In genomic region chr17:34838785-34839184, GRCm38 (mm10) we compare ENCODE assay signal across 13 mouse cellular contexts. TPM values are rescaled to one million over a fixed set of nuclear protein-coding genes. Genes with fewer than 3 reads are reported as not detected.
DNase-seq lines count a peak whose midpoint lies in the region; ATAC-seq and TF ChIP-seq lines count a peak whose summit lies in the region.
"Had no signal": no experiment of that assay in that cellular context is flagged by ENCODE, and none has a peak within 500 bp of the region (broad histone marks: within the 10 kb centered on the region; RNA-seq: fewer than 3 reads in every experiment).

No protein-coding gene starts in this region.

- WGBS in heart, embryonic 12.5 days, result 90% methylated on average over 7 of the region's 7 CpGs
- 89% methylated on average over 7 of the region's 7 CpGs for WGBS in embryonic facial prominence, embryonic 13.5 days
- 81% methylated on average over 7 of the region's 7 CpGs for WGBS in liver, embryonic 15.5 days (ENCODE audit: insufficient replicate concordance)

- H3K9me3 ChIP-seq in heart, embryonic 12.5 days (replicated peaks), result no peaks in the 10 kb centered on the region
- H3K9me3 ChIP-seq in megakaryocyte, embryonic 14.5 days, result no peaks in the 10 kb centered on the region
- no peaks in the 10 kb centered on the region for H3K9me3 ChIP-seq in embryonic facial prominence, embryonic 13.5 days
- no peaks in the 10 kb centered on the region for H3K9me3 ChIP-seq in liver, embryonic 15.5 days (replicated peaks)
- H3K9me3 ChIP-seq: neural tube, embryonic 13.5 days had no signal

- no peaks in the 10 kb centered on the region for H3K27me3 ChIP-seq in heart, embryonic 12.5 days (replicated peaks)
- H3K27me3 ChIP-seq in megakaryocyte, embryonic 14.5 days (replicated peaks), result no peaks in the 10 kb centered on the region
- no peaks in the 10 kb centered on the region for H3K27me3 ChIP-seq in embryonic facial prominence, embryonic 13.5 days
- no peaks in the 10 kb centered on the region for H3K27me3 ChIP-seq in liver, embryonic 15.5 days
- H3K27me3 ChIP-seq: neural tube, embryonic 13.5 days had no signal

- no peak overlapping the region for H3K27ac ChIP-seq in heart, embryonic 12.5 days (ENCODE audit: poor library complexity, severe bottlenecking)
- no peak overlapping the region for H3K27ac ChIP-seq in embryonic facial prominence, embryonic 13.5 days
- no peak overlapping the region for H3K27ac ChIP-seq in liver, embryonic 15.5 days (replicated peaks)
- no peak overlapping the region for H3K27ac ChIP-seq in left cerebral cortex, adult 2 months
- H3K27ac ChIP-seq: neural tube, embryonic 13.5 days had no signal

- no peak overlapping the region for H3K9ac ChIP-seq in heart, embryonic 12.5 days
- peak overlapping the region; percentile 27; the same call in 1 of the 2 replicates for H3K9ac ChIP-seq in embryonic facial prominence, embryonic 13.5 days
- no peak overlapping the region for H3K9ac ChIP-seq in liver, embryonic 15.5 days

- H3K4me1 ChIP-seq in heart, embryonic 12.5 days (replicated peaks), result peaks cover 26% of the 10 kb centered on the region
- peaks cover 36% of the 10 kb centered on the region for H3K4me1 ChIP-seq in megakaryocyte, embryonic 14.5 days
- H3K4me1 ChIP-seq in embryonic facial prominence, embryonic 13.5 days, result peaks cover 22% of the 10 kb centered on the region
- peaks cover 53% of the 10 kb centered on the region for H3K4me1 ChIP-seq in liver, embryonic 15.5 days (replicated peaks)

- DNase-seq in heart, postnatal 25 days (ENCODE audit: low spot score), result no peak
- DNase-seq in left cerebral cortex, adult 2 months (ENCODE audit: extremely low spot score in 1 of 2, low spot score in 2 of 2), result no peak
- DNase-seq: adrenal gland, postnatal 10 days; cerebellum, adult 9-10 months; gastrocnemius, postnatal 36 days; heart, postnatal 10 days had no signal

- no peak for ATAC-seq in heart, embryonic 12.5 days (ENCODE audit: insufficient number of reproducible peaks, low FRiP score)
- no peak for ATAC-seq in megakaryocyte, adult 5-6 weeks (ENCODE audit: poor library complexity, severe bottlenecking)
- ATAC-seq in embryonic facial prominence, embryonic 13.5 days (ENCODE audit: insufficient number of reproducible peaks, insufficient read depth, low FRiP score, low TSS enrichment, low read depth), result no peak
- no peak for ATAC-seq in liver, embryonic 15.5 days (ENCODE audit: insufficient read depth)
- ATAC-seq: midbrain, embryonic 16.5 days had no signal

- 0 out of 2 replicates have a peak overlapping the region, but pooled peaks have one; percentile 5 for H3K4me3 ChIP-seq in heart, embryonic 12.5 days
- H3K4me3 ChIP-seq in megakaryocyte, embryonic 14.5 days (replicated peaks), result peak overlapping the region; percentile 35
- no peak overlapping the region for H3K4me3 ChIP-seq in embryonic facial prominence, embryonic 13.5 days
- H3K4me3 ChIP-seq in liver, embryonic 15.5 days (replicated peaks), result no peak overlapping the region
- H3K4me3 ChIP-seq in left cerebral cortex, adult 2 months, result no peak overlapping the region

- intact Hi-C loops in heart, postnatal 25 days (cut with DNase I), result no loop called here
- intact Hi-C loops in left cerebral cortex, adult 2 months (cut with DNase I), result loop anchor here (5.0 kb wide), 2 partner anchors 144 to 404 kb away; partner anchors contain the start of genes Ddx39b and Lsm2

- no peak for TF ChIP-seq CTCF in left cerebral cortex, adult 2 months (IDR thresholded peaks at IDR 0.05)

- H3K36me3 ChIP-seq in heart, embryonic 12.5 days, result peaks cover 56% of the 10 kb centered on the region
- H3K36me3 ChIP-seq in megakaryocyte, embryonic 14.5 days (replicated peaks; ENCODE audit: low read length), result peaks cover 73% of the 10 kb centered on the region
- H3K36me3 ChIP-seq in embryonic facial prominence, embryonic 13.5 days, result peaks cover 54% of the 10 kb centered on the region
- peaks cover 56% of the 10 kb centered on the region for H3K36me3 ChIP-seq in liver, embryonic 15.5 days (replicated peaks)

- peak overlapping the region; percentile 97 for H3K4me2 ChIP-seq in heart, embryonic 12.5 days
- H3K4me2 ChIP-seq in embryonic facial prominence, embryonic 13.5 days, result no peak overlapping the region
- peak overlapping the region; percentile 96; the same call in 1 of the 2 replicates for H3K4me2 ChIP-seq in liver, embryonic 15.5 days

RNA-seq across cellular contexts. Expression of gene Dxo, which starts 2.0 kb away (rescaled TPM):
- 37.2 and 39.9 TPM in 2 replicates for polyA plus RNA-seq in heart, embryonic 12.5 days (2016; fragmentation: Nextera tagmentation; extraction: Ambion mirVana)
- 10 to 100 TPM; 11.1 to 11.6 TPM for total RNA-seq in heart, postnatal 25 days (2021)
- polyA plus RNA-seq in megakaryocyte, embryonic 14.5 days (2012; ENCODE audit: insufficient read depth, low replicate concordance), result 61.9 and 137 TPM in 2 replicates
- total RNA-seq in megakaryocyte, adult 5-6 weeks (2015), result 22.4 and 28.5 TPM in 2 replicates
- total RNA-seq in megakaryocyte, adult 5-6 weeks (2017), result 17.7 and 24.6 TPM in 2 replicates
- polyA plus RNA-seq in embryonic facial prominence, embryonic 13.5 days (2015; fragmentation: Nextera tagmentation; extraction: Ambion mirVana), result 66.3 and 75.1 TPM in 2 replicates
- polyA plus RNA-seq in liver, embryonic 15.5 days (2015; fragmentation: Nextera tagmentation; extraction: Ambion mirVana), result 29.8 and 31.2 TPM in 2 replicates
- 10 to 100 TPM; 33.6 to 41.4 TPM for total RNA-seq in left cerebral cortex, adult 2 months (2021)

RNA-seq across cellular contexts. Expression of gene Stk19, which starts 2.0 kb away (rescaled TPM):
- 18.2 and 19.6 TPM in 2 replicates for polyA plus RNA-seq in heart, embryonic 12.5 days (2016; fragmentation: Nextera tagmentation; extraction: Ambion mirVana)
- 10 to 100 TPM in 1 of 2 experiments, 1 to 10 TPM in 1; 9.4 to 12.7 TPM for total RNA-seq in heart, postnatal 25 days (2021)
- 44.3 and 85.0 TPM in 2 replicates for polyA plus RNA-seq in megakaryocyte, embryonic 14.5 days (2012; ENCODE audit: insufficient read depth, low replicate concordance)
- 17.5 and 21.8 TPM in 2 replicates for total RNA-seq in megakaryocyte, adult 5-6 weeks (2015)
- 24.7 and 33.7 TPM in 2 replicates for total RNA-seq in megakaryocyte, adult 5-6 weeks (2017)
- 25.4 and 29.4 TPM in 2 replicates for polyA plus RNA-seq in embryonic facial prominence, embryonic 13.5 days (2015; fragmentation: Nextera tagmentation; extraction: Ambion mirVana)
- polyA plus RNA-seq in liver, embryonic 15.5 days (2015; fragmentation: Nextera tagmentation; extraction: Ambion mirVana), result 12.0 and 14.1 TPM in 2 replicates
- total RNA-seq in left cerebral cortex, adult 2 months (2021), result 10 to 100 TPM; 54.8 to 61.5 TPM

RNA-seq across cellular contexts. Expression of gene Skiv2l, which starts 11.2 kb away (rescaled TPM):
- polyA plus RNA-seq in heart, embryonic 12.5 days (2016; fragmentation: Nextera tagmentation; extraction: Ambion mirVana), result 35.3 and 39.5 TPM in 2 replicates
- 10 to 100 TPM; 18.4 to 22.6 TPM for total RNA-seq in heart, postnatal 25 days (2021)
- 25.1 and 27.6 TPM in 2 replicates for polyA plus RNA-seq in megakaryocyte, embryonic 14.5 days (2012; ENCODE audit: insufficient read depth, low replicate concordance)
- total RNA-seq in megakaryocyte, adult 5-6 weeks (2015), result 13.3 and 17.1 TPM in 2 replicates
- 34.8 and 43.5 TPM in 2 replicates for total RNA-seq in megakaryocyte, adult 5-6 weeks (2017)
- polyA plus RNA-seq in embryonic facial prominence, embryonic 13.5 days (2015; fragmentation: Nextera tagmentation; extraction: Ambion mirVana), result 52.2 and 55.6 TPM in 2 replicates
- 24.5 and 29.2 TPM in 2 replicates for polyA plus RNA-seq in liver, embryonic 15.5 days (2015; fragmentation: Nextera tagmentation; extraction: Ambion mirVana)
- 10 to 100 TPM; 70.1 to 70.4 TPM for total RNA-seq in left cerebral cortex, adult 2 months (2021)

RNA-seq across cellular contexts. Expression of gene Nelfe, which starts 11.4 kb away (rescaled TPM):
- 73.7 and 81.3 TPM in 2 replicates for polyA plus RNA-seq in heart, embryonic 12.5 days (2016; fragmentation: Nextera tagmentation; extraction: Ambion mirVana)
- 10 to 100 TPM; 15.5 to 16.7 TPM for total RNA-seq in heart, postnatal 25 days (2021)
- 67.5 and 220 TPM in 2 replicates for polyA plus RNA-seq in megakaryocyte, embryonic 14.5 days (2012; ENCODE audit: insufficient read depth, low replicate concordance)
- 35.4 and 45.1 TPM in 2 replicates for total RNA-seq in megakaryocyte, adult 5-6 weeks (2015)
- total RNA-seq in megakaryocyte, adult 5-6 weeks (2017), result 25.1 and 26.2 TPM in 2 replicates
- 119 and 126 TPM in 2 replicates for polyA plus RNA-seq in embryonic facial prominence, embryonic 13.5 days (2015; fragmentation: Nextera tagmentation; extraction: Ambion mirVana)
- 45.6 and 46.7 TPM in 2 replicates for polyA plus RNA-seq in liver, embryonic 15.5 days (2015; fragmentation: Nextera tagmentation; extraction: Ambion mirVana)
- 10 to 100 TPM; 35.3 to 40.3 TPM for total RNA-seq in left cerebral cortex, adult 2 months (2021)

RNA-seq across cellular contexts. Expression of gene Cfb, which starts 23.5 kb away (rescaled TPM):
- polyA plus RNA-seq in heart, embryonic 12.5 days (2016; fragmentation: Nextera tagmentation; extraction: Ambion mirVana), result 1.1 and 2.2 TPM in 2 replicates
- 1 to 10 TPM; 2.8 to 6.0 TPM for total RNA-seq in heart, postnatal 25 days (2021)
- 0.54 TPM in 1 of 2 replicates, not detected in the other for polyA plus RNA-seq in megakaryocyte, embryonic 14.5 days (2012; ENCODE audit: insufficient read depth, low replicate concordance)
- 2.3 and 7.1 TPM in 2 replicates for total RNA-seq in megakaryocyte, adult 5-6 weeks (2015)
- 1.7 and 3.4 TPM in 2 replicates for total RNA-seq in megakaryocyte, adult 5-6 weeks (2017)
- 1.6 and 5.7 TPM in 2 replicates for polyA plus RNA-seq in embryonic facial prominence, embryonic 13.5 days (2015; fragmentation: Nextera tagmentation; extraction: Ambion mirVana)
- polyA plus RNA-seq in liver, embryonic 15.5 days (2015; fragmentation: Nextera tagmentation; extraction: Ambion mirVana), result 281 and 374 TPM in 2 replicates
- total RNA-seq in left cerebral cortex, adult 2 months (2021), result under 1 TPM in 1 of 2 experiments, not detected in 1; 0.14 TPM

Comparison
In these comparisons a context has a peak if more than half of its experiments do, and no peak if none do; other contexts are left out.
1. H3K4me3 ChIP-seq: peak in heart, embryonic 12.5 days (single experiment) and megakaryocyte, embryonic 14.5 days (single experiment); none in embryonic facial prominence, embryonic 13.5 days (single experiment), liver, embryonic 15.5 days (single experiment) and left cerebral cortex, adult 2 months (single experiment).